Mouse (Mus musculus) stomach, postnatal 0 days (tissue): ENCODE results near the gene Eml4. TPM values are rescaled to one million over a fixed set of nuclear protein-coding genes. Genes with fewer than 3 reads are reported as not detected.
A peak's percentile ranks its signal among the peaks of the same experiment; 100 is the strongest.

ENCODE experiments used
- ATAC-seq: fragments of 200-750 bp; cut with Nextera tagmentation; 2 replicates; pipeline ENCODE4 v1.8.0; 2017; ENCODE audit not compliant: low FRiP score, low TSS enrichment
- DNase-seq: peaks from one replicate; pipeline ENCODE4 v3.0.0-alpha.2; 2016; ENCODE audit warnings: low spot score
- H3K27ac ChIP-seq: fragments of 300-500 bp; sonication (generic); replicated peaks from 2 replicates; pipeline ENCODE4 v1.5.1; 2014; ENCODE audit warnings: mild to moderate bottlenecking, control low read depth
- H3K27me3 ChIP-seq: fragments of 300-500 bp; sonication (generic); 2 replicates; pipeline ENCODE4 v1.6.1; 2014; ENCODE audit warnings: low read length; ENCODE audit not compliant: control insufficient read depth, insufficient read depth
- H3K36me3 ChIP-seq: fragments of 300-500 bp; sonication (generic); 2 replicates; pipeline ENCODE4 v1.6.1; 2014; ENCODE audit warnings: low read length, mixed read lengths; ENCODE audit not compliant: control insufficient read depth, insufficient read depth
- H3K4me1 ChIP-seq: fragments of 300-500 bp; sonication (generic); replicated peaks from 2 replicates; pipeline ENCODE4 v1.6.1; 2014; ENCODE audit warnings: antibody characterized with exemption; ENCODE audit not compliant: control insufficient read depth, insufficient read depth
- H3K4me2 ChIP-seq: fragments of 300-500 bp; sonication (generic); replicated peaks from 2 replicates; pipeline ENCODE4 v1.6.1; 2014; ENCODE audit warnings: low read depth, mild to moderate bottlenecking, control low read depth, moderate library complexity
- H3K4me3 ChIP-seq: fragments of 300-500 bp; sonication (generic); 2 replicates; pipeline ENCODE4 v1.5.1; 2014; ENCODE audit warnings: low read depth, low read length, control low read depth
- H3K9ac ChIP-seq: fragments of 300-500 bp; sonication (generic); 2 replicates; pipeline ENCODE4 v1.6.1; 2014; ENCODE audit warnings: mild to moderate bottlenecking, low read length, control low read depth, mixed read lengths
- H3K9me3 ChIP-seq: fragments of 300-500 bp; sonication (generic); 2 replicates; pipeline ENCODE4 v1.6.1; 2016; ENCODE audit warnings: low read length; ENCODE audit not compliant: control insufficient read depth
- CTCF ChIP-seq: IDR thresholded peaks from 2 replicates; pipeline ENCODE4 v1.5.1; 2016; ENCODE audit warnings: antibody characterized with exemption, low read depth, mild to moderate bottlenecking, moderate library complexity
- EP300 ChIP-seq: optimal IDR thresholded peaks from 2 replicates; pipeline ENCODE3; 2016; ENCODE audit warnings: antibody characterized with exemption
- WGBS: fragments of 180-500 bp; shearing (Covaris S2); extraction: QIAGEN DNeasy Blood & Tissue Kit; methylation state at CpG from one replicate; pipeline ENCODE4 v1.1.7; 2014; 5-methylcytosine and 5-hydroxymethylcytosine counted together
- polyA plus RNA-seq: library from polyadenylated mRNA; unstranded; fragments of >200 nt; fragmentation: Nextera tagmentation; extraction: Ambion mirVana; gene quantifications from 2 replicates; pipeline ENCODE4 v1.2.1, GENCODE M21; 2015

Eml4 gene
- polyA plus RNA-seq, 1 experiment from 2014 or later: 11.5 TPM

GRCm38 (mm10) chr17:83499692-83500091 lies 149.0 kb downstream of the Eml4 start:
- Histone ChIP-seq H3K4me3 (no peak overlapping the region), H3K36me3 (0 out of 2 replicates have a peak, but pooled peaks cover 3% of the 10 kb centered on the region), H3K27ac (no peak overlapping the region), H3K9me3 (peaks cover 4% of the 10 kb centered on the region; the same call in 1 of the 2 replicates), H3K27me3 (no peaks in the 10 kb centered on the region), H3K4me2 (no peak overlapping the region), H3K4me1 (no peaks in the 10 kb centered on the region), H3K9ac (no peak overlapping the region)
- DNase-seq (no peak), ATAC-seq (0 out of 2 replicates have a peak, but pooled peaks have one; percentile 33)
- 67% methylated on average over 4 of the region's 4 CpGs for WGBS
- 0 out of 2 replicates have a peak, but pooled peaks have one; percentile 3 for TF ChIP-seq CTCF
- TF ChIP-seq EP300: no peak

DNA sequence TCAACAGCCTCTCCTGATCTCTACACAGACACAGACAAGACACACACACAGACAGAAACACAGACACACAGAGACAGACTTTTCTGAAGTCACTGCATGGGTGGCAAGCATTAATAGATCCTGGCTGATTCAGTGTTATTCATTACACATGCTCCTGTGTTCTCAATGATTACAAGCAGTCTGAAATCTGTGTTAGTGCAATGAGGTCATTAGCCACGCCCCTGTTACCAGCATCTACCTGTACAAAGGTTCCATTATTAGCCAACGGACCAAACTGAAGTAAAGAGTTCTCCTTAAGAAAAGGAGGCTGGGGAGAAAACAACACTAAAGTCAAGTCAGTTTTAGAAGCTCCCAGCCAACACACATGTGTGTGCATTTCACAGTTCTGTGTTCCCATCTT lies 153.0 kb downstream of the Eml4 start:
- no peaks in the 10 kb centered on the region for H3K4me1 ChIP-seq
- no peaks in the 10 kb centered on the region for H3K9me3 ChIP-seq
- TF ChIP-seq CTCF: no peak
- TF ChIP-seq EP300: no peak
- 62% methylated on average over 2 of the region's 2 CpGs for WGBS
- no peak overlapping the region for H3K9ac ChIP-seq
- H3K4me2 ChIP-seq: no peak overlapping the region
- H3K27ac ChIP-seq: peak overlapping the region; percentile 53; the same call in 1 of the 2 replicates
- DNase-seq (peak; percentile 80), ATAC-seq (peak; percentile 90)
- H3K27me3 ChIP-seq: no peaks in the 10 kb centered on the region
- no peak overlapping the region for H3K4me3 ChIP-seq
- H3K36me3 ChIP-seq: no peaks in the 10 kb centered on the region

- Histone ChIP-seq H3K9me3 (no peaks in the 10 kb centered on the region), H3K27me3 (no peaks in the 10 kb centered on the region), H3K27ac (no peak overlapping the region), H3K4me2 (no peak overlapping the region), H3K9ac (no peak overlapping the region), H3K4me1 (peaks cover 9% of the 10 kb centered on the region), H3K4me3 (no peak overlapping the region), H3K36me3 (no peaks in the 10 kb centered on the region)
- WGBS: 74% methylated on average over 3 of the region's 3 CpGs
- ATAC-seq: no peak
- DNase-seq: no peak
- TF ChIP-seq EP300 (no peak), CTCF (no peak)
These were observed 161.4 kb downstream of the Eml4 start for GRCm38 (mm10) chr17:83512130-83512529.

DNA sequence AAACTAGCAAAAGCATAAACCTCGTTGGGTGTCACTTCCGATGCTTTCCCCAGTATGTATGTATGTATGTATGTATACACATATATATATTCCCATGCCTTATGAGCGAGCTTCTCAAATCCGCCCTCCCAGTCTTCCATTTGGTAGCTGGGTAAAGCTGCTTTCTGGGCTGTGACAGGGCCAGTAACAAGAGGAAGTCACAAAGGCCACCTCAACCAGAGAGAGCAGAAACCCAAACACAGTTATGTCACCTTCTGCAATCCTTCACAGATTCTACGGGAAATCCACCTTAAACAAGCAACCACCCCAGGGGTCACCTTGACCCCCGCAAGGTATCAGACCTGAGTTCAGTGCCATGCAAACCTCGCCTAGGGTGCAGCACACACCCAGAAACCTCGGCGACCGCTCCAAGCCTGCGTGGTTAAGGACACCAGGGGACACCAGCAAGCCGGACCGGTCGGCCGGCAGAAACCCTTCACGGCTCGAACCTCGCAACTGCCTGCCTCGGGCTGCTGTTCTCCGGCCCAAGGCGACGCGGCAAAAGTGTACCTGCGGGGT lies 163.0 kb downstream of the Eml4 start:
- Histone ChIP-seq H3K4me2 (peak overlapping the region; percentile 82), H3K36me3 (no peaks in the 10 kb centered on the region), H3K9ac (peak overlapping the region; percentile 93), H3K9me3 (no peaks in the 10 kb centered on the region), H3K4me1 (peaks cover 9% of the 10 kb centered on the region), H3K27ac (peak overlapping the region; percentile 90), H3K27me3 (no peaks in the 10 kb centered on the region), H3K4me3 (peak overlapping the region; percentile 93)
- WGBS: under 1% methylated on average over 24 of the region's 24 CpGs
- ATAC-seq: peak; percentile 74
- TF ChIP-seq EP300 (no peak), CTCF (peak; percentile 34)
- no peak for DNase-seq

- TF ChIP-seq EP300 (no peak), CTCF (peak; percentile 29)
- ATAC-seq: peak; percentile 98
These were observed 163.5 kb downstream of the Eml4 start for GRCm38 (mm10) chr17:83514213-83514701.

DNA sequence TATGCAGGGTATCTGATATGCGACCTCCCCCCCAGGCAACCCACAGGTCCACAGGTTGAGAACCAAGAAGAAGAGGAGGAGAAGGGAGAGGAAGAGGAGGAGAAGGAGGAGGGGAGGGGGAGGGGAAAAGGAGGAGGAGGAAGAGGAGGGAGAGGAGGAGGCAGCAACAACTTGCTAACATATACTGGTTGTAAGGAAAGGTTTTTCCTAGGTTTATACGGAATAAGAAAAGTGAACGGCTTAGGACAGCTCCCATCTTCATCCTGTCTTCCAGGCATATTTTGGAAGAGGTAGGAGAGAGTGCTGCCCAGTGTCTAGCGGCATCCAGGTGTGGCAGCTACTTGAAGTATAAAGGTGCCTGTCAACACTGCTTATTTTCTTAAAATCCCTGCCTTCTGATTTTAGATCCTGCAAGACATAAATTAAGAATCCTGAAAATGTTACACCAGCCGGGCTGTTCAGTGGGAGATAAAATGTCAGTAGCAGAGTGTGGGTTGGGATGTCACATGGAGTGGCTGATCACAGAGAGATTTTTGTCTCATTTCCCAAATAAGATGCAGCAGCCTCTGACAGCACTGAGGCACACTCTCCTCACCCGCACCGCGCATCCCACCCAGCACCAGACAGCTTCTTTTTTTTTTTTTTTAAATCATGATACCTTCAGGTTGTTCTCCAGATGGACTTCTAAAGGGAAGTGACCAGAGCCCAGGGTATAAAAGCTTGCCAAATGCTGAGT lies 166.7 kb downstream of the Eml4 start, which contains the start of gene Cox7a2l:
Gene Cox7a2l (minus strand): TSS at position 51 of the 736 bp plus-strand sequence.
- H3K4me2 ChIP-seq: no peak within 1 kb of the TSS
- DNase-seq (no peak), ATAC-seq (no peak)
- no peak within 1 kb of the TSS for H3K9ac ChIP-seq
- no peaks in the 10 kb centered on the region for H3K36me3 ChIP-seq
- H3K4me3 ChIP-seq: no peak within 1 kb of the TSS
- H3K27me3 ChIP-seq: no peaks in the 10 kb centered on the region
- no peak within 1 kb of the TSS for H3K27ac ChIP-seq
- peaks cover 9% of the 10 kb centered on the region for H3K4me1 ChIP-seq
- 88% methylated on average over 8 of the region's 8 CpGs for WGBS
- TF ChIP-seq CTCF (no peak), EP300 (no peak)
- H3K9me3 ChIP-seq: no peaks in the 10 kb centered on the region

More at GRCm38 (mm10) chr17:83514213-83514701, 163.5 kb downstream of the Eml4 start:
- peak overlapping the region; percentile 93 for H3K9ac ChIP-seq
- peak; percentile 96 for DNase-seq
- peak overlapping the region; percentile 82 for H3K4me2 ChIP-seq
- peak overlapping the region; percentile 90 for H3K27ac ChIP-seq
- peak overlapping the region; percentile 93 for H3K4me3 ChIP-seq
- 0% methylated on average over 33 of the region's 33 CpGs for WGBS
- no peaks in the 10 kb centered on the region for H3K36me3 ChIP-seq
- H3K4me1 ChIP-seq: peaks cover 9% of the 10 kb centered on the region
- no peaks in the 10 kb centered on the region for H3K27me3 ChIP-seq
- no peaks in the 10 kb centered on the region for H3K9me3 ChIP-seq
